Mouse (Mus musculus) C2C12 (cell line): Measurements from ENCODE around the gene Wdr54.

ENCODE experiments used
- CEBPB ChIP-seq: IDR thresholded peaks from one replicate; pipeline ENCODE4 v1.6.1; 2011; ENCODE audit warnings: low read depth, mild to moderate bottlenecking, control low read depth, moderate library complexity
- CTCF ChIP-seq: IDR thresholded peaks from one replicate; pipeline ENCODE4 v1.5.1; 2011; ENCODE audit not compliant: control insufficient read depth, insufficient read depth, insufficient read length

DNA sequence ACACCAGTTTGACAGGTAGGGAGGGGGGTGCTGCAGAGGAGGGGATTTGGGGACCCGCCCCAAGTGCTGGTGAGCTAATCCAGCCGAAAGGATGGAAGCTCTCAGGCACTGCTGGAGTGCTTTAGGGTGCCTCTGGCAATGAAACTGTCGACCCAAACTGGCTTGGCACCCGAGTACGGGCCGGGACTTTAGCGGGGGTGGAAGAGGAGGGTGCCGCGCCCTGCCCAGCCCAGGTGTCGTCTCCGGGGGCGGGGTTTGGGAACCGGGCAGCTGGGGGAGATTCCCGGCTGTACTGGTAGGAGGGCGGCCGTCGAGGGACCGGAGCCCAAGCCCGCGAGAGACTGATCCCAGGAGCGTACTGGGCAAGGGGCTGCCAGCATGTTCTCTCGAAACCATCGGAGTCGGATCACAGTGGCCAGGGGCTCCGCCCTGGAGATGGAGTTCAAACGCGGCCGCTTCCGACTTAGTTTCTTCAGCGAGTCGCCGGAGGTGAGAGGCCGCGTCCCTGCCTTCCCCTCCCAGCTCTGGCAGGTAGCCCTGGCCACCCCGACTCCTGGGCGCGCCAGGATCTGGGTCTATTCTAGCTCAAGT is 20.5 kb downstream of the Wdr54 start:
- no peak for TF ChIP-seq CTCF
- TF ChIP-seq CEBPB: no peak
